Mouse (Mus musculus): ENCODE data around the gene Hps4.
A peak's percentile ranks its signal among the peaks of the same experiment; 100 is the strongest.

The Hps4 gene

DNA sequence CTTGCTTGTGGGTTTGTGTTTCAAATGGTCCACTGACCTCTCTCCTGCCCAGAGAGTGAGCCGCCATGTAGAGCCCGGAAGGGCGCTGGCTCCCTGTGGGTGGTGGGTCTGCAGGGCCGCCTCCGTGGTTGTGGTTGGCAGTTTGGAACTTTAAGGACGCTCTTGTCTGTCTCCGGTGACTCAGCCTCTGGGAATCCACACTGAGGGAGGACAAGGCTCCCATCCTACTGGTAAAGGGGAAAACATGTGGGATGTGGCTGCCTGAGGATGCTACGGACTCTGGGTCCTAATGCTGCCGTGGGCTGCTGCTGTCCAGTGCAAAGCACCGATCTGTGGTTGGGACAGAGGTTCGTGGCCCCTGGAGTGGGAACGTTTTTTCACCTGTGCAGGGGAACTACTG lies 25.0 kb downstream of the Hps4 start:
- DNase-seq = no peak

DNA sequence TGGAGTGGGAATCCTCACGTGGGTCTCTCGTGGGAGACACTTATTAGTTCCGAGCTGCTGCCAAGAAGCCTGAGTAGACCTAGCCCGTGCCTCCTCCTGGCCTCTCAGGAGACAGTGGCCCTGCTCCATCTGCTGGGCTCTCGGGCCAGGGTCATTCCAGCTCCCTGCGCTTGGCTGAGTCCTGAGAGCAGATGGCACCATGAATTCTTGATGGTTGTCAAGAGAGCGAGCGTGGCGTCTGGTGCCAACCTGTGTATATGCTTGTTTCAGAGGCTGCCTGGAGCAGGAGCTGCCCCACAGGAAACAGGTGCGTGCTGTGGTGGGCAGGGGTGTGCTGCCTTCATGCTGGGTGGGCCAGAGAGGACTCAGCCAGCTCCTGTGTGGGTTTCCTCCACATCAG lies 25.8 kb downstream of the Hps4 start:
- DNase-seq = no peak

GRCm38 (mm10) chr5:112369326-112369725 lies 26.4 kb downstream of the Hps4 start:
- DNase-seq = no peak

GRCm38 (mm10) chr5:112370236-112370813 lies 27.4 kb downstream of the Hps4 start:
- no peak for DNase-seq

- DNase-seq = peak; percentile 88
These were observed 29.1 kb downstream of the Hps4 start for GRCm38 (mm10) chr5:112371933-112372332.

GRCm38 (mm10) chr5:112376111-112376510 lies 33.2 kb downstream of the Hps4 start:
- DNase-seq = peak; percentile 56

DNA sequence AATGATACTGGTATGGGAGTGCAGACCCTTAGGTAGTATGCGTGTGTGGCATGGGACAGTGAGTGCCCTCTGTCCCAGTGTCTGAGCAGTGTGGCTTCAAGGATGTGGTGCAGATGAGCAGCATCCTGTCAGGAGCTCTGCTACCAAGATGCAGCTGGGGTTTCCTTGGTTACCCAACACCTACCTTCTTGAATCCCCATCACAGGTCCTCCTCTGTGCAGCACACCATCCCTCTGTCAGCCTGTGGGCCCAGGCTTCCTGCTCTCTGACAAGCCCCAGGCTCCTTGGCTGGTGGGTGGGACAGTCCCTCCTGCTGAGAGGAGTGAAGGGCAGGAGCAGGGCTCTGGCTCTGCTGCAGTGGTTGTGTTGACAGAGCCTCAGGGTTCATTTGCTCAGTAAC lies 34.5 kb downstream of the Hps4 start:
- no peak for DNase-seq

DNA sequence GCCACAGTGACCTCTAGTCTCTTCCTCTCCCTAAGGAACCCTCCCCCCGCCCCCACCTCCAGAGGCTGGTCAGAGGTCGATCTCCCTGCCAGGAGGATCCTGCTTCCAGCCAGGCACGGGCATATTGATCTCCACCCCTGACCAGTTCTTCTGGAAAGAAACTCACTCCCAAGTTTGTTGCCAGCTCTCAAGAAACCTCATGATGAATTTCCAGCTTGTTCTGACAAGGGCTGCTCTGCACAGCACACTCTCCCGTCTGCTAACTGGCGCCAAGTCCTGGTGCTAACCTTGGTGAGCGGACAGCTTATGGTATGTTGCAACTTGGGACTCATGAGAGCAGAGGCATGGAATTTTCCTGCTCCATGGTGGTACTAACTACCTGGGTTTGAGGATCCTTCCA lies 35.8 kb downstream of the Hps4 start:
- DNase-seq = no peak

DNA sequence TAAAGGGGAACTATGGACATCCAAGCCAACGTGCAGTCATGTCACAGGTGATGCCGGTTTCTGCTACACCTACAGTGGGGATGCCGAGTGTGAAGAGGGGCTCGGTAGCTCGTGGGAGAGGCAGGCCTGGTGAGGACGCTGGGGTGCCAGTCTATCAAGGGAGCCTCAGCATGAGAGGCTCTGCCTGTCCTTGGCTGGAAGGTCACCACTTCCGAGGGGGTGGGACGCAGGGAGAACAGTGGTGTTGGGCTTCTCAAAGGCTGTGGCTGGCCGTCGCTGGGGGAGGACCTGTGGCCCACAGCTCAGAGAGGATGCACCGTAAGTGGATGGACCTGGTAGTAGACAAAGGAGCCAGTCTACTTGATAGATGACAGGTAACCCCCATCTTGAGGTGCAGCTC lies 38.3 kb downstream of the Hps4 start:
- no peak for DNase-seq

DNA sequence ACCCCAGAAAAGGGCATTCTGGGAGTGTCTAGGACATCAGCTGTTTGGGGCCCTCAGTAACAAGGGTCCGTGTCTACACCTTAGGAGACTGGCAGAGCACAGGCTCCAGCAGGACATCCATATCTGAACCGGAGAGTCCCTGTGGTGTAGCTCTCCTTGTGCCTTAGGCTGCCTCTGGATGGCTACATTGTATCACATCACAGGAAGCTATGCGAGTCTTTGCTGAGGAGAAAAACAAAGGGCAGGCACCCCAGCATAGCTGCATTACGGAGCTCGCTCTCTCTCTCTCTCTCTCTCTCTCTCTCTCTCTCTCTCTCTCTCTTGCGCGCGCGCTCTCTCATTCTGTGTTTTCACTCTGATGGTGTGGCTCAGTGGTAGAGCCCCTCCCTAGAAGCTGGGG lies 39.2 kb downstream of the Hps4 start:
- no peak for DNase-seq

- DNase-seq = peak; percentile 83
These were observed 39.9 kb downstream of the Hps4 start for GRCm38 (mm10) chr5:112382641-112383330.

GRCm38 (mm10) chr5:112384805-112385472 lies 42.1 kb downstream of the Hps4 start:
- DNase-seq = no peak

DNA sequence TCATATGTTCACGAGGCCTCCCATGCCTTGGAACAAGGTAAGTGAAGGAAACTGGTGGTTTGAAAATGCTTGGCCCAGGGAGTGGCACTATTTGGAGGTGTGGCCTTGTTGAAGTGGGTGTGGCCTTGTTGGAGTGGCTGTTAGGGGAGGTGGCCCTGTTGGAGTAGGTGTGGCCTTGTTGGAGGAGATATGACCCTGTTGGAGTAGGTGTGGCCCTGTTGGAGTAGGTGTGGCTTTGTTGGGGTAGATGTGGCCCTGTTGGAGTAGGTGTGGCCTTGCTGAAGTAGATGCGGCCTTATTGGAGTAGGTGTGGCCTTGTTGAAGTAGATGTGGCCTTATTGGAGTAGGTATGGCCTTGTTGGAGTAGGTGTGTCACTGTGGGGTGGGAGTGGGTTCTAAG lies 43.1 kb downstream of the Hps4 start:
- DNase-seq = no peak

DNA sequence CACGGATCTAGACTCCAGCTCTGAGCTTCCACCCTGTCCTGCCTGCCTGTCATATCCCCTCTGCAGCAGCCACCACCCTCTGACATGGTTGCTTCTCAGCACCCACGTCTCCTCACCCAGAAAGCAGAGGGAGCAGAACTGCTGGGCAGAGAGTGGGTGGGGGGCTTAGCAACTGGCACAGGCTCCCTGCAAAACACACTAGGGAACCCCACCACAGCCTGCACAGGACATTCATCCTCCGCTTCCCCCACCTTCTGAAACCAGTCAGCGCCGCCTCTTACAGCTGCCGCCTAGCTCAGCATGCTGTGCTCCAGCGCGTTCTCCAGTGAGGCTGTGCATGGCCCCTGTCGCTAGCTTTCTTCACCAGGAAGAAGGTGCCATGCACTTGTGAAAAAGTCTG lies 46.5 kb downstream of the Hps4 start:
- no peak for DNase-seq

DNA sequence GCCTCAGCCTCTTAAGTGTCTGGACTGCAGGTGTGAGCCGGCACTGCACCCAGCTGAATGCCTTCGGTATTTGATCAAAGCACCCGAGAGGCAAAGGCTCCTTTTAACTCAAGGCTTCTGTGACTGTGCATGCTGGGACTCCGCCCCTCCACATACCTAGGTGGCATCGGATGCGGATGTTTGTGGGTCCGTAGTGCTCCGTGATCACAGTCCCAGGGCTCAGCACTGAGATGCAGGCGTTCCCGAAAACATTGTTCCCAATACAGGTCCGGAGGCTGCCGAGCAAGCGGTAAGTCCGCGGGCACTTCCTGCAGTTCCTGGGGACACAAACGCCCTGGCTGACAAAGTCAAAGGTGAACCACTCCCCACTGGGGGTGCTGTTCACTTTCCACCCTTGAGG lies 48.1 kb downstream of the Hps4 start:
- no peak for DNase-seq

DNA sequence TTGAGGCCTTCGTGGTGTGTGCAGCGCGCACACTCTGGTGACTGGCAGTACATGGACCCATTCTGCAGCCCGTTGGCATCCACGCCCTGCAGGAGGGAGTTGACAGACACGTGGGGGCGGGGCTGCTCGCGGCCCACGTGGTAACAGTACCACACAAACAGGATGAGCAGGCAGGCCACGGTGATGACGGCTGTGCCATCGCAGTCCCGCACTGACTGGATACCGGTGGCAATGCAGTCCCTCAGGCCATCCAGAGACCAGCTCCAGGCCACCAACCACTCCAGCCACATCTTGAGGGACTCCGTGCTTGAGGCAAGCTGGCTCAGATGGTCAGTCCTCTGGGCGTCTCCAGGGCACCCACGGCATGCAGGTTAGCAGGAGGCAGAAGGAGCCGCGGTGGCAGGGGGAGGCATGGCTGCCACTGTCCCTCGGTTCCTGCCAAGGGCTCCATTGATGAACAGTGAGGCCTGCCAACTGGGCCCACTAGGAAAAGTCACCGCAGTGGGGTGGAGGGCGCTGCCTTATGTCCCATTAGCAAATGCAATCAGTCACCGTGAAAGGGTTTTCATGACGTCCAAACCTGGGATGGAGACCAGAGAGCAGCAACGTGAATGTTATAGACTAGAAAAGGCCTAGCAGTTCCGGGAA lies 48.9 kb downstream of the Hps4 start:
- peak; percentile 68 for DNase-seq

DNA sequence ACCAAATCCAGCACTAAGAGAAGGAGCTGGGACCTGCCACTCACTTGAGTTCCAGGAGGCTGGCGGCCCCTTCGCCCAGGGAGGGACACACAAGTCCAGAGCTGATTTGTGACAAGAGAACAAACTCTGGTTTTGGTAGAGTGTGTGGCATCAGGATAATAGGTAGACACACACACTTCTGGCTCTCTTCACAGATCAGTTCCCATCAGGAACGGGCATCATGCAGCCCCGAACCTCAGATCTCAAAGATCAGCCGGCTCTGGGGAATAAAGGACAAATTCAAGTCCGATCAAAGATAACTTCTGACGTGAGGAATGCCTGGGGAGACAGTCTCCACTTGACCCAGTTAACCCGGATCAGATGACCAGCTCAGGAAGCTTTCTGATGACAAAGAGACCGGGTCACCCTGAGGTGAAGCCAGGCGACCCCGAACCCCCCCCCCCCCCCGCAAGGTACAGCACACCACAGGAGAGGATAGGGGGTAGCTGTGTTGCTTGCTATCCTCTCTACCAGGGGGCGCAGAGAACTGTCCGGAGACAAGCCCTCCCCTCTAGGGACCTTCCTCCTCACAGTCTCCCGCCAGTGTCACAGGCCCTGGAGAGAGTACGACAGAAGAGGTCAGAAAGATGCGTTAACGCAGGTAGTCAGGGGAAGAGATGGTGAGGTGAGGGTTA lies 51.0 kb downstream of the Hps4 start:
- DNase-seq = no peak

DNA sequence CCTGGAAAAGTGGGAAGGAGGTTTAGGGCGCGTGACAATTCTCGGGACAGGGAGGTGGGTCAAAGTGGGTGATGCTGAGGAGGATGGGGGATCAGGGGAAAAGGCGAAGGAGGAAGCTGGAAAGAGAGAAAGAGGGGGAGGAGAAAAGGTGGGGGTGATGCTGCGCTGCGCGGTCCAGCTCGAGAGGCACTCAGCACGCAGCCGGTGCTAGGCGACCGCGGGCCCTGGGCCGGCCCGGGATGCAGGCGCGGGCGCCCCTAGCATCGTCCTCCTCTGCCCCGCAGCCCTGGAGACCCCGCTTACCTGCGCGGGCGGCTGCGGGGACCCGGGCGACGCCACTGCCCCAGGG lies 51.5 kb downstream of the Hps4 start:
- no peak for DNase-seq

GRCm38 (mm10) chr5:112394779-112395443 lies 52.0 kb downstream of the Hps4 start, which contains the start of gene Asphd2:
Asphd2 (minus strand) TSS chr5:112394866.
- DNase-seq = peak; percentile 87

- no peak for DNase-seq
These were observed 53.2 kb downstream of the Hps4 start for GRCm38 (mm10) chr5:112396066-112396465.

DNA sequence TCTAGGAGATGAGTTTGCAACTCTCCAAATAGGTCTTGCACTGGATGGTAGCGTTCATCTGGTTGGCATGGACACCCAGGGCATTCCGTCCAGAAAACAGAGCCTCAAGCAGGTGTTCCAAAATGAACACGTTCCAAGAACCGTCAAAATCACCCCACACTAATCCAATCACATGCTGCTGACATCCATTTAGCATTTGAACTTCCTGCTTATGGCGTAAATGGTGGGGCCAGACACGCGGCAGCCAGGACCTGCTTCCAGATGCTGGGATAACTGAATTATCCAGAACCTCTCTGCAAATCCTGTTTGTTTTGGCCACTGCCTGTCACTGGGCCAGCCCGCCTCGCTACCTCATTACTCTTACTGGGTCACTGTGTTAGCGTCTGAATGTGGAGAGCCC lies 56.4 kb downstream of the Hps4 start:
- DNase-seq = no peak

DNA sequence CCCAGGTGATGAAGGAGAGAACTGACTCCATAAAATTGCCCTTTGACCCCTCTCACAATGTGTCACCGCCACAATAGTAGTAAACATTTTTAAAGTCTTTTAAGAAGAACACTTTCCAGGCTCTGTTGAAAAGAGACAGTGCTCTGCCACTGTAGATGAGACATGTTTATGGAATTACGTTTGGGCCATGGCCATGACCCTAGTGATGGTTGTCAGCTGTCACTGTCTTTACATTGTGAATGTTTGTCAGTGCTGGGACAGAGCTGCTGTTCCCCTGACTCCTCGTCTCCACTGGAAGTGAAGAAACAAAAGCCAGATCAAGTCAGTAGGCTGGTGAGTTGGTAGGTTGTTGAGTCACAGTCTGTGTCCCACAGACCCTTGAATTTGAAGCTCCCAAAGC lies 59.6 kb downstream of the Hps4 start:
- DNase-seq = no peak

GRCm38 (mm10) chr5:112406017-112406416 lies 63.1 kb downstream of the Hps4 start:
- no peak for DNase-seq

All from layer of hippocampus, adult 9-11 months (tissue).